Mouse (Mus musculus) heart, embryonic 14.5 days (tissue): Measurements from ENCODE around the gene Elac2. TPM values are rescaled to one million over a fixed set of nuclear protein-coding genes. Genes with fewer than 3 reads are reported as not detected.

ENCODE experiments used
- ATAC-seq: fragments of 200-750 bp; cut with Nextera tagmentation; 2 replicates; pipeline ENCODE4 v1.8.0; 2017; ENCODE audit warnings: low read depth, moderate TSS enrichment; ENCODE audit not compliant: insufficient number of reproducible peaks, insufficient read depth, low FRiP score
- H3K27ac ChIP-seq, 2 experiments: fragments of 200-500 bp in 1 of 2; fragments of 300-500 bp in 1 of 2; sonication (generic) in 1 of 2; replicated peaks in 1 of 2; 2 replicates each; pipeline ENCODE4 v1.5.1; 2012 to 2014; ENCODE audit warnings: low read depth in 2 of 2, low read length in 2 of 2, control low read depth in 1 of 2, mild to moderate bottlenecking in 1 of 2, mixed read lengths in 1 of 2; ENCODE audit not compliant: control insufficient read depth in 1 of 2, insufficient read depth in 1 of 2
- H3K27me3 ChIP-seq: fragments of 300-500 bp; sonication (generic); 2 replicates; pipeline ENCODE4 v1.6.1; 2014; ENCODE audit warnings: mild to moderate bottlenecking, low read length, control low read depth; ENCODE audit not compliant: control insufficient read depth, insufficient read depth
- H3K36me3 ChIP-seq: fragments of 300-500 bp; sonication (generic); 2 replicates; pipeline ENCODE4 v1.6.1; 2014; ENCODE audit warnings: mild to moderate bottlenecking, control low read depth, low read length, mixed read lengths; ENCODE audit not compliant: control insufficient read depth, insufficient read depth
- H3K4me1 ChIP-seq, 2 experiments: fragments of 200-500 bp in 1 of 2; fragments of 300-500 bp in 1 of 2; sonication (generic) in 1 of 2; 2 replicates each; pipeline ENCODE4 v1.6.1; 2012 to 2014; ENCODE audit warnings: low read length in 2 of 2, control low read depth in 1 of 2, mixed read lengths in 1 of 2; ENCODE audit not compliant: control insufficient read depth in 2 of 2, insufficient read depth in 2 of 2
- H3K4me2 ChIP-seq: fragments of 300-500 bp; sonication (generic); 2 replicates; pipeline ENCODE4 v1.6.1; 2014; ENCODE audit warnings: mild to moderate bottlenecking, low read length
- H3K4me3 ChIP-seq, 2 experiments: fragments of 200-500 bp in 1 of 2; fragments of 300-500 bp in 1 of 2; sonication (generic) in 1 of 2; 2 replicates each; pipeline ENCODE4 v1.5.1; 2012 to 2014; ENCODE audit warnings: low read length in 2 of 2, mild to moderate bottlenecking in 2 of 2, control low read depth in 1 of 2, low read depth in 1 of 2, moderate library complexity in 1 of 2; ENCODE audit not compliant: control insufficient read depth in 1 of 2, insufficient read depth in 1 of 2
- H3K9ac ChIP-seq: fragments of 300-500 bp; sonication (generic); 2 replicates; pipeline ENCODE4 v1.6.1; 2014; ENCODE audit warnings: mild to moderate bottlenecking, low read length
- H3K9me3 ChIP-seq: fragments of 300-500 bp; sonication (generic); 2 replicates; pipeline ENCODE4 v1.6.1; 2016; ENCODE audit warnings: low read length, control low read depth; ENCODE audit not compliant: control insufficient read depth
- WGBS: fragments of 180-500 bp; shearing (Covaris S2); extraction: QIAGEN DNeasy Blood & Tissue Kit; methylation state at CpG from one replicate; pipeline ENCODE4 v1.1.7; 2014; 5-methylcytosine and 5-hydroxymethylcytosine counted together
- polyA plus RNA-seq: library from polyadenylated mRNA; unstranded; fragments of >200 nt; fragmentation: Nextera tagmentation; extraction: Ambion mirVana; gene quantifications from 2 replicates; pipeline ENCODE4 v1.2.1, GENCODE M21; 2014

Gene Elac2
- polyA plus RNA-seq, 1 experiment from 2014 or later: 21.7 TPM

- ATAC-seq: no peak
Observed at GRCm38 (mm10) chr11:64999685-65000084, 20.8 kb downstream of the Elac2 start.

GRCm38 (mm10) chr11:65001729-65002128 lies 22.9 kb downstream of the Elac2 start:
- H3K27me3 ChIP-seq: no peaks in the 10 kb centered on the region
- H3K27ac ChIP-seq: no peak overlapping the region
- H3K9ac ChIP-seq: no peak overlapping the region
- H3K4me2 ChIP-seq: no peak overlapping the region
- no peaks in the 10 kb centered on the region for H3K4me1 ChIP-seq
- H3K4me3 ChIP-seq: no peak overlapping the region
- no peak for ATAC-seq
- WGBS: 86% methylated on average over 14 of the region's 14 CpGs
- peaks cover 92% of the 10 kb centered on the region for H3K36me3 ChIP-seq
- no peaks in the 10 kb centered on the region for H3K9me3 ChIP-seq

More at GRCm38 (mm10) chr11:64999685-65000084, 20.8 kb downstream of the Elac2 start:
- Histone ChIP-seq H3K4me1 (no peaks in the 10 kb centered on the region), H3K4me3 (no peak overlapping the region), H3K9ac (no peak overlapping the region), H3K27ac (no peak overlapping the region), H3K27me3 (no peaks in the 10 kb centered on the region), H3K36me3 (peaks cover 91% of the 10 kb centered on the region), H3K9me3 (no peaks in the 10 kb centered on the region), H3K4me2 (no peak overlapping the region)
- 89% methylated on average over 5 of the region's 5 CpGs for WGBS

- H3K4me1 ChIP-seq: peaks cover 2 to 12% of the 10 kb centered on the region in 2 experiments; a peak in 2 of 4 replicates
- no peak overlapping the region for H3K9ac ChIP-seq
- WGBS: 63% methylated on average over 5 of the region's 5 CpGs
- ATAC-seq: no peak
- H3K27me3 ChIP-seq: no peaks in the 10 kb centered on the region
- no peak overlapping the region for H3K27ac ChIP-seq
- H3K36me3 ChIP-seq: peaks cover 78% of the 10 kb centered on the region
- H3K4me3 ChIP-seq: no peak overlapping the region
- H3K4me2 ChIP-seq: no peak overlapping the region
- H3K9me3 ChIP-seq: no peaks in the 10 kb centered on the region
Observed at GRCm38 (mm10) chr11:65003611-65004010, 24.8 kb downstream of the Elac2 start.

GRCm38 (mm10) chr11:65004836-65005235 lies 26.0 kb downstream of the Elac2 start:
- Histone ChIP-seq H3K36me3 (peaks cover 66% of the 10 kb centered on the region), H3K9ac (no peak overlapping the region), H3K4me2 (no peak overlapping the region), H3K27ac (no peak overlapping the region), H3K27me3 (no peaks in the 10 kb centered on the region), H3K4me3 (no peak overlapping the region), H3K9me3 (no peaks in the 10 kb centered on the region), H3K4me1 (peaks cover 2 to 12% of the 10 kb centered on the region in 2 experiments; a peak in 2 of 4 replicates)
- WGBS: 71% methylated on average over 3 of the region's 3 CpGs
- no peak for ATAC-seq

GRCm38 (mm10) chr11:65006047-65006446 lies 27.2 kb downstream of the Elac2 start:
- Histone ChIP-seq H3K27me3 (no peaks in the 10 kb centered on the region), H3K27ac (no peak overlapping the region), H3K36me3 (peaks cover 54% of the 10 kb centered on the region), H3K4me3 (no peak overlapping the region), H3K9me3 (no peaks in the 10 kb centered on the region), H3K9ac (no peak overlapping the region), H3K4me1 (peaks cover 2 to 12% of the 10 kb centered on the region in 2 experiments; a peak in 2 of 4 replicates), H3K4me2 (no peak overlapping the region)
- 88% methylated on average over 4 of the region's 4 CpGs for WGBS
- no peak for ATAC-seq

GRCm38 (mm10) chr11:65013906-65014305 lies 35.1 kb downstream of the Elac2 start:
- Histone ChIP-seq H3K36me3 (peaks cover 15% of the 10 kb centered on the region; the same call in 1 of the 2 replicates), H3K27ac (no peak overlapping the region), H3K9me3 (no peaks in the 10 kb centered on the region), H3K27me3 (no peaks in the 10 kb centered on the region), H3K4me1 (no peaks in the 10 kb centered on the region), H3K4me2 (no peak overlapping the region), H3K4me3 (no peak overlapping the region), H3K9ac (no peak overlapping the region)
- 79% methylated on average over 6 of the region's 6 CpGs for WGBS
- ATAC-seq: no peak

GRCm38 (mm10) chr11:65016754-65017153 lies 37.9 kb downstream of the Elac2 start:
- Histone ChIP-seq H3K4me1 (no peaks in the 10 kb centered on the region), H3K9ac (no peak overlapping the region), H3K36me3 (peaks cover 31% of the 10 kb centered on the region), H3K27ac (no peak overlapping the region), H3K4me3 (no peak overlapping the region), H3K9me3 (no peaks in the 10 kb centered on the region), H3K4me2 (no peak overlapping the region), H3K27me3 (no peaks in the 10 kb centered on the region)
- ATAC-seq: no peak
- WGBS: 86% methylated on average over 1 of the region's 1 CpGs

GRCm38 (mm10) chr11:65020744-65021143 lies 41.9 kb downstream of the Elac2 start:
- no peaks in the 10 kb centered on the region for H3K4me1 ChIP-seq
- H3K4me3 ChIP-seq: no peak overlapping the region
- WGBS: 90% methylated on average over 4 of the region's 4 CpGs
- no peaks in the 10 kb centered on the region for H3K9me3 ChIP-seq
- H3K27ac ChIP-seq: no peak overlapping the region
- no peak overlapping the region for H3K9ac ChIP-seq
- no peak overlapping the region for H3K4me2 ChIP-seq
- no peaks in the 10 kb centered on the region for H3K27me3 ChIP-seq
- peaks cover 53% of the 10 kb centered on the region for H3K36me3 ChIP-seq
- ATAC-seq: no peak
